Mouse (Mus musculus): ENCODE data around the gene Polrmt.

- TF ChIP-seq CTCF (IDR thresholded peaks at IDR 0.05; ENCODE audit: low read depth, low read length) (peak; percentile 88), POLR2A (IDR thresholded peaks at IDR 0.05; ENCODE audit: insufficient read depth, low read length) (no peak), EP300 (IDR thresholded peaks at IDR 0.05; ENCODE audit: insufficient read depth, low read depth, low read length) (no peak)
Measured at GRCm38 (mm10) chr10:79712499-79713126, 33.8 kb downstream of the Polrmt start.

Measured in ES-Bruce4 (cell line).